Mouse (Mus musculus) kidney, embryonic 15.5 days (tissue): ENCODE data around the gene Anxa9. TPM values are rescaled to one million over a fixed set of nuclear protein-coding genes. Genes with fewer than 3 reads are reported as not detected.

Source experiments
- ATAC-seq: fragments of 200-750 bp; cut with Nextera tagmentation; replicated peaks from 2 replicates; pipeline ENCODE4 v1.8.0; 2017; ENCODE audit warnings: moderate TSS enrichment; ENCODE audit not compliant: low FRiP score
- H3K27ac ChIP-seq: fragments of 300-500 bp; sonication (generic); 2 replicates; pipeline ENCODE4 v1.5.1; 2015; ENCODE audit warnings: mild to moderate bottlenecking, inconsistent platforms
- H3K27me3 ChIP-seq: fragments of 300-500 bp; sonication (generic); 2 replicates; pipeline ENCODE4 v1.6.1; 2015; ENCODE audit warnings: inconsistent platforms
- H3K36me3 ChIP-seq: fragments of 300-500 bp; sonication (generic); 2 replicates; pipeline ENCODE4 v1.6.1; 2015; ENCODE audit warnings: inconsistent platforms
- H3K4me1 ChIP-seq: fragments of 300-500 bp; sonication (generic); 2 replicates; pipeline ENCODE4 v1.6.1; 2015; ENCODE audit warnings: inconsistent platforms
- H3K4me2 ChIP-seq: fragments of 300-500 bp; sonication (generic); 2 replicates; pipeline ENCODE4 v1.6.1; 2015; ENCODE audit warnings: moderate library complexity, mild to moderate bottlenecking, inconsistent platforms
- H3K4me3 ChIP-seq: fragments of 300-500 bp; sonication (generic); replicated peaks from 2 replicates; pipeline ENCODE4 v1.5.1; 2015; ENCODE audit warnings: mild to moderate bottlenecking, inconsistent platforms
- H3K9ac ChIP-seq: fragments of 300-500 bp; sonication (generic); 2 replicates; pipeline ENCODE4 v1.6.1; 2015; ENCODE audit warnings: mild to moderate bottlenecking, inconsistent platforms
- H3K9me3 ChIP-seq: fragments of 300-500 bp; sonication (generic); replicated peaks from 2 replicates; pipeline ENCODE4 v1.6.1; 2016; ENCODE audit warnings: inconsistent platforms
- WGBS: fragments of 180-500 bp; shearing (Covaris S2); methylation state at CpG from one replicate; pipeline ENCODE4 v1.1.7; 2015; ENCODE audit warnings: mixed read lengths; 5-methylcytosine and 5-hydroxymethylcytosine counted together
- polyA plus RNA-seq: library from polyadenylated mRNA; unstranded; fragments of >200 nt; fragmentation: Nextera tagmentation; extraction: Ambion mirVana; gene quantifications from 2 replicates; pipeline ENCODE4 v1.2.1, GENCODE M21; 2015

Anxa9 gene
- polyA plus RNA-seq, 1 experiment from 2014 or later, result 6.5 TPM

DNA sequence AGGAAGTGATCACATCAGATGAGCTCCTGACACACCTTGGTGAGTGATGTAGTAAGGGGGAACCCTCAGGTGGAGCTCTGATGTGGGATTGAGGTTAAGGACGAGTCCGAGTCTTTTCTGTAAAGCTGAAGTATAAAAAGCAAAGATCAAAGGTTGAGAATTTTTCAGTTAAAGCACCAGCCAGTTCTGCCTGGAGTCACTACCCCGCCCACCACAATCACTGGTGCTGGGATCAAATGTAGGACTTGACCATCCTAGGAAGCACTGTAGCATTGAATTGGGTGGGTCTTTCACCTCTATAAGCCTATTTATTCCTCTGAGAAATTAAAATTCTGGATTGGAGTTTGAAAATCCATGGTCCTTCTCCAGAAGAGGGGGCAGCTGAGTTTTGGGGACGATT is 15.9 kb downstream of the Anxa9 start:
- Histone ChIP-seq H3K4me1 (peaks cover 13% of the 10 kb centered on the region), H3K9me3 (no peaks in the 10 kb centered on the region), H3K4me3 (no peak overlapping the region), H3K27me3 (no peaks in the 10 kb centered on the region), H3K4me2 (no peak overlapping the region), H3K9ac (no peak overlapping the region), H3K36me3 (peaks cover 75% of the 10 kb centered on the region), H3K27ac (no peak overlapping the region)
- 79% methylated on average over 4 of the region's 4 CpGs for WGBS
- ATAC-seq, result no peak

DNA sequence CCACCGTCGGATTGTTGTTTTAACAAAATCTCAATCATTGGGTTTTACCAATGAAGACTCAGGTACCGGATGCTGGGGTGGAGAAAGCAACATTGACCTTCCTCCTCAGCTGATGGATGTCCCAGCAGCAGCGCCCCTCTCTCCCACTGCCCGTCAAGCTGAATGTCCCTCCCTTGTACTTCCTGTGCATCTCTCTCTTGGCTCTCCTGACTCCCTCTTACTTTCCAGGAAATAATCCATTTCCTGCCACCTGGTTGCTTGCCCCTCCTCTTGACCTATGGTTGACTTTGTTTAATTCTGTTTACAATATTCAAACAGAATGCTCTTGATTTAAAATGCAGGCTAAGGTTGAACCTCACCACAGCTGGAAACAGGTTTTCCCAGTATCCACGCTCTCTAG is 16.8 kb downstream of the Anxa9 start:
- Histone ChIP-seq H3K27me3 (no peaks in the 10 kb centered on the region), H3K4me3 (no peak overlapping the region), H3K9ac (no peak overlapping the region), H3K9me3 (no peaks in the 10 kb centered on the region), H3K27ac (no peak overlapping the region), H3K36me3 (peaks cover 72% of the 10 kb centered on the region), H3K4me2 (no peak overlapping the region), H3K4me1 (peaks cover 17% of the 10 kb centered on the region)
- 66% methylated on average over 6 of the region's 6 CpGs for WGBS
- ATAC-seq, result no peak

- no peak overlapping the region for H3K4me3 ChIP-seq
- no peak overlapping the region for H3K4me2 ChIP-seq
- peaks cover 65% of the 10 kb centered on the region for H3K36me3 ChIP-seq
- no peak overlapping the region for H3K9ac ChIP-seq
- H3K27ac ChIP-seq, result no peak overlapping the region
- no peaks in the 10 kb centered on the region for H3K9me3 ChIP-seq
- ATAC-seq, result no peak
- 93% methylated on average over 4 of the region's 4 CpGs for WGBS
- H3K27me3 ChIP-seq, result no peaks in the 10 kb centered on the region
- H3K4me1 ChIP-seq, result peaks cover 24% of the 10 kb centered on the region
These were observed 17.6 kb downstream of the Anxa9 start for GRCm38 (mm10) chr3:95289419-95289818.

DNA sequence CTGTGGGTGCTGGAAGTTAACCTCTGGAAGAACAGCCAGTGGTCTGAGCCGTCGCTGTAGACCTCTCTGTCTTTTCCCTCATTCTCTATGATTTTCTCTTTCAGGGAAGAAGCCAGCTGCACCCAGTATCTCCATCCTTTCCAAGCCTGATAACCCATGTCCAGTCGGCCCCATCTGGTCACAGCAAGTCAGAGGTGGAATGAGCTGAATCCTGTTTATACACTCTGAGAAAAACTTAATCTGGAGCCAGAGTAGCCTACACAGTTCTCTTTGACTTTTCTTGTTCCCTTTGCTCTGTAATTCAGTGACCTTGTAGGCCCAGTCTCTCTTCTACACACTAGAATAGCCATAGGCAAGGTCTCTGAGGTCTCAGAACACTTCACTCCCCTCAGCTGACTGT is 19.4 kb downstream of the Anxa9 start:
- Histone ChIP-seq H3K27ac (no peak overlapping the region), H3K36me3 (peaks cover 47% of the 10 kb centered on the region), H3K4me1 (peaks cover 34% of the 10 kb centered on the region), H3K4me2 (no peak overlapping the region), H3K9me3 (no peaks in the 10 kb centered on the region), H3K9ac (no peak overlapping the region), H3K27me3 (no peaks in the 10 kb centered on the region), H3K4me3 (no peak overlapping the region)
- 90% methylated on average over 3 of the region's 3 CpGs for WGBS
- no peak for ATAC-seq

- Histone ChIP-seq H3K27ac (peak overlapping the region; percentile 59; the same call in 1 of the 2 replicates), H3K36me3 (peaks cover 38% of the 10 kb centered on the region), H3K9me3 (no peaks in the 10 kb centered on the region), H3K4me1 (peaks cover 37% of the 10 kb centered on the region), H3K4me2 (no peak overlapping the region), H3K9ac (no peak overlapping the region), H3K27me3 (no peaks in the 10 kb centered on the region), H3K4me3 (no peak overlapping the region)
- WGBS, result 81% methylated on average over 7 of the region's 7 CpGs
- ATAC-seq, result no peak
These were observed 20.5 kb downstream of the Anxa9 start for GRCm38 (mm10) chr3:95286510-95286909.

GRCm38 (mm10) chr3:95286011-95286410 is 21.0 kb downstream of the Anxa9 start:
- peaks cover 37% of the 10 kb centered on the region for H3K4me1 ChIP-seq
- peak overlapping the region; percentile 59; the same call in 1 of the 2 replicates for H3K27ac ChIP-seq
- no peaks in the 10 kb centered on the region for H3K9me3 ChIP-seq
- H3K4me3 ChIP-seq, result no peak overlapping the region
- H3K27me3 ChIP-seq, result no peaks in the 10 kb centered on the region
- peaks cover 33% of the 10 kb centered on the region for H3K36me3 ChIP-seq
- WGBS, result 50% methylated on average over 5 of the region's 5 CpGs
- H3K4me2 ChIP-seq, result no peak overlapping the region
- no peak for ATAC-seq
- no peak overlapping the region for H3K9ac ChIP-seq

GRCm38 (mm10) chr3:95285390-95285789 is 21.6 kb downstream of the Anxa9 start:
- H3K4me2 ChIP-seq, result no peak overlapping the region
- H3K4me3 ChIP-seq, result no peak overlapping the region
- H3K4me1 ChIP-seq, result peaks cover 42% of the 10 kb centered on the region
- no peak overlapping the region for H3K9ac ChIP-seq
- H3K36me3 ChIP-seq, result peaks cover 27% of the 10 kb centered on the region
- H3K27ac ChIP-seq, result peak overlapping the region; percentile 59; the same call in 1 of the 2 replicates
- WGBS, result 85% methylated on average over 5 of the region's 5 CpGs
- H3K27me3 ChIP-seq, result no peaks in the 10 kb centered on the region
- H3K9me3 ChIP-seq, result no peaks in the 10 kb centered on the region
- no peak for ATAC-seq

DNA sequence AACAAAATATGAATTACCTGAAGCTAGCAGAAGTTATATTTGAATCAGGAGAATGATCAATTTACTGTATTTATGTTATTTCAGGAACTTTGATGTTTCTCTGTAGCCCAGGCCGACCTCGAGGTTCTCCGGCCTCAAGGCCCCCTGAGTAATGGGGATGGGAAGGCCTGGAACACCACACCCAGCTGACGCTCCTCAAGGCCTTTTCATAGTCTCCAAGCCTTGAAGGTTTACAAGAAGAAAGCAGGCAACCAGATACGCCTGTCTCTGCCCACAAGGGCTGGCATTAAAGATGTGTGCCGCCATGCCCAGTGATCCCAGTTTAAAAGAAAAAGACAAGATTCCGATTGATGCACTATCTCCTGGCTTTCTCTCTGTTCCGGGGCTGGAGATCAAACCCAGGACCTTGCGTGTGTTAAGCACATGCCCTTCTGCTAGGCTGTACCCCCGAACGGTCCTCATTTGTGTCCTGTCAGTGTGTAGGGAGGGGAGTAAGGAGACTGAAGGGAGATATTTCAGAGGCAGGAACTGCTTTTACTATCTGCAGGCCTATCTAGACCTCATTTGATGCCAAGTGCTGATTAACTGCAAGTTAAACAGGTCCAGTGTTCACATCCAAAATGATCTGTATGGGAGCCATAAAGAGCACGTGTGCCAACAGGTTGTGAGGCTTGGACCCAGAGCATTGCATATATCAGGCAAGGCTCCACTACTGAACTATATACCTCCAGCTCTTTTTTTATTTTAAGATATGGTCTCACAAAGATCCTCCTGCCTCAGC is 22.3 kb downstream of the Anxa9 start:
- H3K27ac ChIP-seq, result 0 out of 2 replicates have a peak overlapping the region, but pooled peaks have one; percentile 25
- peaks cover 22% of the 10 kb centered on the region for H3K36me3 ChIP-seq
- WGBS, result 81% methylated on average over 12 of the region's 12 CpGs
- H3K4me2 ChIP-seq, result peak overlapping the region; percentile 87
- H3K9ac ChIP-seq, result peak overlapping the region; percentile 8; the same call in 1 of the 2 replicates
- H3K4me1 ChIP-seq, result peaks cover 38% of the 10 kb centered on the region
- no peaks in the 10 kb centered on the region for H3K27me3 ChIP-seq
- no peak for ATAC-seq
- peak overlapping the region; percentile 83 for H3K4me3 ChIP-seq
- H3K9me3 ChIP-seq, result no peaks in the 10 kb centered on the region

- Histone ChIP-seq H3K4me3 (peak overlapping the region; percentile 83), H3K4me1 (peaks cover 38% of the 10 kb centered on the region), H3K9me3 (no peaks in the 10 kb centered on the region), H3K27me3 (no peaks in the 10 kb centered on the region), H3K27ac (peak overlapping the region; percentile 99), H3K36me3 (peaks cover 16% of the 10 kb centered on the region), H3K9ac (peak overlapping the region; percentile 81; the same call in 1 of the 2 replicates), H3K4me2 (peak overlapping the region; percentile 87)
- no peak for ATAC-seq
- 22% methylated on average over 1 of the region's 1 CpGs for WGBS
These were observed 22.9 kb downstream of the Anxa9 start for GRCm38 (mm10) chr3:95284062-95284461.

GRCm38 (mm10) chr3:95283589-95283941 is 23.4 kb downstream of the Anxa9 start:
- peak overlapping the region; percentile 81 for H3K9ac ChIP-seq
- H3K4me1 ChIP-seq, result peaks cover 38% of the 10 kb centered on the region
- H3K27me3 ChIP-seq, result no peaks in the 10 kb centered on the region
- WGBS, result under 1% methylated on average over 7 of the region's 7 CpGs
- peak overlapping the region; percentile 87 for H3K4me2 ChIP-seq
- H3K4me3 ChIP-seq, result peak overlapping the region; percentile 83
- no peak for ATAC-seq
- H3K36me3 ChIP-seq, result peaks cover 12% of the 10 kb centered on the region
- H3K27ac ChIP-seq, result peak overlapping the region; percentile 99
- no peaks in the 10 kb centered on the region for H3K9me3 ChIP-seq

DNA sequence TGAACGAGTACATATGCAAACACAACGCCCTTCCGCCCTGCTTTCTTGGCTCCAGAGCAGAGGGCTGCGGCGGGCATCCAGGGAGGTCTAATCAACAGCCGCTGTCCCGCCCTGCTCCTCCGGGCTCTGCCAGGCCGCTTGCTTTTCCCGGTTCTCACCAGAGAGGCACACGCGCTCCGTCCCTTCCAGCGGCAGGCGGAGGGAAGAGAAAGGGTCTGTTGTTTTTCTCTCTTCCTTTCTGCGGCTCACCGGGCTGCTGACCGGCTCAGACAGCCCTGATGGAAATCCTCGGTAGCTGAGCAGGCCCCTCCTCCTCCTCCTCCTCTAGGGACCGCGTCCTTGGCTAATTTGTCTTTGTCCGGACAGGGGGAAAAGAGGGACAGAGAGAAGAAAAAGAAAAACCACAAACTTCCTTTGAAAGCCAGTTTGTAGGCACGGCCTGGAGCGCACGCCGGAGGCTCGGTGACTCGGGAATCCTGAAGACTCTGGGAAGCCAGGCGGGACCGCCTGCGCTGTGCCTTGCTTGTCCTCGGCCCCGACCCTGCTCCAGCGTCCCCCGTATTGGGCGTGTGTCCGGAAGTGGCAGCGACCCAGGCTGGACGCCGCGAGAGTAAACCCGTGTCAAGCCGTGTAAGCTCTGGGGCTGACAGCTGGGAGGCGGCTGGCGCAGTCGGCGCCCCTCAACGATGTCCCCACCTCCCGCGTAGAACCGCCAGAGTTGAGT is 23.9 kb downstream of the Anxa9 start:
- H3K27ac ChIP-seq, result peak overlapping the region; percentile 99
- ATAC-seq, result peak; percentile 70
- under 1% methylated on average over 51 of the region's 51 CpGs for WGBS

DNA sequence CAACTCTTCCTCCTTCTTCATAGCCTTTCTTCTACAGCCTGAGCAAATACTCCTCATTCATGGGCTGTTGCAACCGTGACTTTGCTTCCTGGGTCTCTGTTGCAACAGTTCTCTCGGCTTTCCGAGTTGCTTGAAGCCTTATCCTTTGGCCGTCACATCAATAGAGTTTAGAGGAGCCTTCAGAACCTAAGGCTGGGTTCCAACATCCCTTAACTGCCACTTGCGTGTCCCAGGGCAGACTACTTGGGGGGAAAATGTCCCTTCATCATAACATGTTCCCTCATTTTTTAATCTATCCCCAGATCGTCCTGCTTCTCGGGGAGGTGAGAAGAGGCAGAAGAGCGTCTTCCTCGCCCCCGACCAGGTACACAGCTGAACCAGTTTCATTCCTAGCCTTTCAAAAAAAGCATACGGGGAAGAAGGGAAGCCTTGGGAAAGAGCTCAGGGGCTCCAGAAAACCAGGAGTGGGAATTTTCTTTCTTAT is 24.6 kb downstream of the Anxa9 start:
- peaks cover 39% of the 10 kb centered on the region for H3K4me1 ChIP-seq
- H3K4me2 ChIP-seq, result peak overlapping the region; percentile 87
- H3K9me3 ChIP-seq, result no peaks in the 10 kb centered on the region
- 0% methylated on average over 11 of the region's 11 CpGs for WGBS
- no peak for ATAC-seq
- H3K27me3 ChIP-seq, result no peaks in the 10 kb centered on the region
- peak overlapping the region; percentile 81 for H3K9ac ChIP-seq
- H3K27ac ChIP-seq, result peak overlapping the region; percentile 99
- H3K36me3 ChIP-seq, result peaks cover under 1% of the 10 kb centered on the region; the same call in 1 of the 2 replicates
- H3K4me3 ChIP-seq, result peak overlapping the region; percentile 83

More for the DNA sequence above, 23.9 kb downstream of the Anxa9 start:
- Histone ChIP-seq H3K4me1 (peaks cover 38% of the 10 kb centered on the region), H3K4me2 (peak overlapping the region; percentile 87), H3K9me3 (no peaks in the 10 kb centered on the region), H3K36me3 (peaks cover 6% of the 10 kb centered on the region), H3K27me3 (no peaks in the 10 kb centered on the region), H3K9ac (peak overlapping the region; percentile 81), H3K4me3 (peak overlapping the region; percentile 83)
